Mouse (Mus musculus) activated CD4-positive, CD25-positive, alpha-beta regulatory T cell, adult 4 months (primary cell): ENCODE results near the gene Mast3. TPM values are rescaled to one million over a fixed set of nuclear protein-coding genes. Genes with fewer than 3 reads are reported as not detected.

Source experiments
- ATAC-seq: one replicate; pipeline ENCODE4 v1.8.0; 2017
- polyA plus RNA-seq, 2 experiments: library from polyadenylated mRNA; unstranded; fragments of 100-300 nt; shearing (Covaris generic); gene quantifications; one replicate each; pipeline ENCODE4 v1.2.1; 2017

Mast3 gene
- polyA plus RNA-seq, 2 experiments from 2014 or later, result 19.0 to 19.4 TPM

GRCm38 (mm10) chr8:70774740-70775139 is 30.1 kb downstream of the Mast3 start:
- ATAC-seq, result no peak

GRCm38 (mm10) chr8:70773833-70774232 is 31.0 kb downstream of the Mast3 start:
- no peak for ATAC-seq

- ATAC-seq, result no peak
Measured at GRCm38 (mm10) chr8:70773410-70773809, 31.4 kb downstream of the Mast3 start.

- no peak for ATAC-seq
Measured at GRCm38 (mm10) chr8:70772890-70773289, 32.0 kb downstream of the Mast3 start.

GRCm38 (mm10) chr8:70772075-70772474 is 32.8 kb downstream of the Mast3 start:
- ATAC-seq, result no peak

GRCm38 (mm10) chr8:70771217-70771616 is 33.6 kb downstream of the Mast3 start:
- ATAC-seq, result no peak

- ATAC-seq, result no peak
Measured at GRCm38 (mm10) chr8:70770748-70771147, 34.1 kb downstream of the Mast3 start.

GRCm38 (mm10) chr8:70769858-70770257 is 35.0 kb downstream of the Mast3 start:
- no peak for ATAC-seq

GRCm38 (mm10) chr8:70769359-70769758 is 35.5 kb downstream of the Mast3 start:
- peak; percentile 74 for ATAC-seq

GRCm38 (mm10) chr8:70768956-70769355 is 35.9 kb downstream of the Mast3 start:
- ATAC-seq, result no peak

- no peak for ATAC-seq
Measured at GRCm38 (mm10) chr8:70768231-70768776, 36.5 kb downstream of the Mast3 start.

GRCm38 (mm10) chr8:70767503-70767902 is 37.4 kb downstream of the Mast3 start:
- ATAC-seq, result no peak

- no peak for ATAC-seq
Measured at GRCm38 (mm10) chr8:70766571-70767440, 38.0 kb downstream of the Mast3 start.

- ATAC-seq, result peak; percentile 49
Measured at GRCm38 (mm10) chr8:70765838-70766570, 38.9 kb downstream of the Mast3 start.

GRCm38 (mm10) chr8:70765329-70765728 is 39.5 kb downstream of the Mast3 start:
- ATAC-seq, result no peak

- ATAC-seq, result no peak
Measured at GRCm38 (mm10) chr8:70764676-70765075, 40.2 kb downstream of the Mast3 start.

- ATAC-seq, result no peak
Measured at GRCm38 (mm10) chr8:70764026-70764425, 40.8 kb downstream of the Mast3 start.

GRCm38 (mm10) chr8:70763354-70763753 is 41.5 kb downstream of the Mast3 start:
- ATAC-seq, result no peak

- ATAC-seq, result no peak
Measured at GRCm38 (mm10) chr8:70762118-70762517, 42.7 kb downstream of the Mast3 start.

- ATAC-seq, result peak; percentile 93
Measured at GRCm38 (mm10) chr8:70760775-70761406, 44.0 kb downstream of the Mast3 start, which contains the start of gene Mpv17l2. Gene Mpv17l2 (minus strand): TSS chr8:70760946.

- ATAC-seq, result no peak
Measured at GRCm38 (mm10) chr8:70760350-70760749, 44.5 kb downstream of the Mast3 start.

- ATAC-seq, result no peak
Measured at GRCm38 (mm10) chr8:70758616-70759561, 46.0 kb downstream of the Mast3 start.
